Mouse (Mus musculus) forebrain, embryonic 14.5 days (tissue): Measurements from ENCODE around the gene Hs6st2. TPM values are rescaled to one million over a fixed set of nuclear protein-coding genes. Genes with fewer than 3 reads are reported as not detected.

Experiments
- ATAC-seq: fragments of 200-750 bp; cut with Nextera tagmentation; 2 replicates; pipeline ENCODE4 v1.8.0; 2017; ENCODE audit warnings: mild to moderate bottlenecking, moderate library complexity
- DNase-seq: peaks from one replicate; pipeline ENCODE4 v3.0.0-alpha.2; 2015; ENCODE audit warnings: low spot score
- H3K27ac ChIP-seq: fragments of 300-500 bp; sonication (generic); 2 replicates; pipeline ENCODE4 v1.5.1; 2014; ENCODE audit warnings: low read depth, mild to moderate bottlenecking, control low read depth, low read length, moderate library complexity
- H3K27me3 ChIP-seq: fragments of 300-500 bp; sonication (generic); replicated peaks from 2 replicates; pipeline ENCODE4 v1.6.1; 2014; ENCODE audit warnings: low read length, control low read depth, mixed read lengths; ENCODE audit not compliant: control insufficient read depth, insufficient read depth
- H3K36me3 ChIP-seq: fragments of 300-500 bp; sonication (generic); 2 replicates; pipeline ENCODE4 v1.6.1; 2014; ENCODE audit warnings: low read length, control low read depth; ENCODE audit not compliant: control insufficient read depth, insufficient read depth
- H3K4me1 ChIP-seq: fragments of 300-500 bp; sonication (generic); 2 replicates; pipeline ENCODE4 v1.6.1; 2014; ENCODE audit warnings: antibody characterized with exemption, low read length, control low read depth; ENCODE audit not compliant: control insufficient read depth, insufficient read depth
- H3K4me2 ChIP-seq: fragments of 300-500 bp; sonication (generic); 2 replicates; pipeline ENCODE4 v1.6.1; 2014; ENCODE audit warnings: mild to moderate bottlenecking, control low read depth, low read length
- H3K4me3 ChIP-seq: fragments of 300-500 bp; sonication (generic); 2 replicates; pipeline ENCODE4 v1.5.1; 2014; ENCODE audit warnings: low read depth, low read length, control low read depth
- H3K9ac ChIP-seq: fragments of 300-500 bp; sonication (generic); 2 replicates; pipeline ENCODE4 v1.6.1; 2014; ENCODE audit warnings: mild to moderate bottlenecking, low read length, control low read depth, moderate library complexity
- H3K9me3 ChIP-seq: fragments of 300-500 bp; sonication (generic); replicated peaks from 2 replicates; pipeline ENCODE4 v1.6.1; 2016; ENCODE audit warnings: low read length, control low read depth, mixed read lengths; ENCODE audit not compliant: control insufficient read depth
- WGBS: fragments of 180-500 bp; shearing (Covaris S2); extraction: QIAGEN DNeasy Blood & Tissue Kit; methylation state at CpG from one replicate; pipeline ENCODE4 v1.1.7; 2014; 5-methylcytosine and 5-hydroxymethylcytosine counted together
- polyA plus RNA-seq: library from polyadenylated mRNA; unstranded; fragments of >200 nt; fragmentation: Nextera tagmentation; extraction: Ambion mirVana; gene quantifications from 2 replicates; pipeline ENCODE4 v1.2.1, GENCODE M21; 2014

Gene Hs6st2
- polyA plus RNA-seq = 36.2 and 47.1 TPM in 2 replicates

DNA sequence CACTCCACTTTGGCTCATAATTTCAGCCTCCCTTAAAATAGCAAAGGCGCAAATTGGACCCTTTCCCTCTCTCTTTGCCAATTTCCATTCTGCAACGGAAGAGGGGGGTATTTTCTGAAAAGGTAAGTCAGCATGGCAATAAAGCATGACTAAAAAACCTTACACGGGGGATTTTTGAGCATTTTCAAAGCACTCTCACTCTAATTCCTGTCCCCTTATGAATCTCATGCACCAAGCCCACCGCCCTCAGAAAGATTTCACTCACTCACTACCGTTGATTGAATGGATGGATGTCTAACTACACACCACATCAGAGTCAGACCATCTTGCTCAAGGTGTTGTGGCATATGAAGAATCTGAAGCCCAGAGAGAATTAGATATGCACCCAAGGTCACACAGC, at the start of gene Hs6st2:
Hs6st2 (minus strand) TSS at position 101 of the 400 bp plus-strand sequence.
- Histone ChIP-seq H3K36me3 (no peaks in the 10 kb centered on the region), H3K4me1 (no peaks in the 10 kb centered on the region), H3K9me3 (no peaks in the 10 kb centered on the region), H3K27ac (peak within 1 kb of the TSS; percentile 54), H3K9ac (peak within 1 kb of the TSS; percentile 68), H3K4me2 (peak within 1 kb of the TSS; percentile 73), H3K4me3 (peak within 1 kb of the TSS; percentile 40), H3K27me3 (no peaks in the 10 kb centered on the region)
- WGBS = 31% methylated on average over 5 of the region's 5 CpGs
- no peak for DNase-seq
- no peak for ATAC-seq

GRCm38 (mm10) chrX:51714086-51714745, 32.6 kb upstream of the Hs6st2 start:
- Histone ChIP-seq H3K9ac (no peak overlapping the region), H3K9me3 (no peaks in the 10 kb centered on the region), H3K4me2 (no peak overlapping the region), H3K4me1 (no peaks in the 10 kb centered on the region), H3K4me3 (no peak overlapping the region), H3K27ac (no peak overlapping the region), H3K27me3 (no peaks in the 10 kb centered on the region), H3K36me3 (no peaks in the 10 kb centered on the region)
- DNase-seq = no peak
- no peak for ATAC-seq
- 76% methylated on average over 8 of the region's 8 CpGs for WGBS

DNA sequence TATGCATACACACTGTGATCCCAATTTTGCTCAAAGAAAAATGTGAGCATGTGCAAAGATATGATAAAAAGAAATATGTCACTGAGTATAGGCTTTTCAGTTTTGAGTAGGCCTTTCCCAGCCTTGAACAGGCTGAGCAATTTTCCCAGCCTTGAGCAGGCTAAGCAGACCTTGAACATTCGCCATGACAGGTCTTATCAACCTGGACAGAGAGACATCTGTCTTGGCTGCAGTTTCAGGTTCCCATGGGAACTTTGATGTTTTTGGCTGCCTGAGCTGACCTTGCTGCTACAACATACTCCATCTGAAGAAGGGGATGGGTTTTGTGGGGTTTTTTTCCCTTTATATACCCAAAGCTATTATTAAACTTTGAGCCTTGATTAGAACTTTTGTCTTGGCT, 31.3 kb upstream of the Hs6st2 start:
- H3K4me3 ChIP-seq = no peak overlapping the region
- no peak overlapping the region for H3K9ac ChIP-seq
- H3K4me1 ChIP-seq = no peaks in the 10 kb centered on the region
- H3K27ac ChIP-seq = no peak overlapping the region
- H3K27me3 ChIP-seq = no peaks in the 10 kb centered on the region
- WGBS = 86% methylated on average over 1 of the region's 1 CpGs
- H3K4me2 ChIP-seq = no peak overlapping the region
- H3K36me3 ChIP-seq = no peaks in the 10 kb centered on the region
- H3K9me3 ChIP-seq = no peaks in the 10 kb centered on the region
- no peak for ATAC-seq
- no peak for DNase-seq

GRCm38 (mm10) chrX:51702823-51703222, 21.2 kb upstream of the Hs6st2 start:
- H3K4me3 ChIP-seq = no peak overlapping the region
- H3K36me3 ChIP-seq = no peaks in the 10 kb centered on the region
- no peak overlapping the region for H3K27ac ChIP-seq
- no peak for ATAC-seq
- no peaks in the 10 kb centered on the region for H3K27me3 ChIP-seq
- no peak overlapping the region for H3K9ac ChIP-seq
- 58% methylated on average over 4 of the region's 4 CpGs for WGBS
- no peaks in the 10 kb centered on the region for H3K4me1 ChIP-seq
- no peak overlapping the region for H3K4me2 ChIP-seq
- H3K9me3 ChIP-seq = no peaks in the 10 kb centered on the region
- no peak for DNase-seq

- Histone ChIP-seq H3K27ac (no peak overlapping the region), H3K4me3 (no peak overlapping the region), H3K4me1 (no peaks in the 10 kb centered on the region), H3K9ac (no peak overlapping the region), H3K4me2 (no peak overlapping the region), H3K36me3 (no peaks in the 10 kb centered on the region), H3K27me3 (no peaks in the 10 kb centered on the region), H3K9me3 (no peaks in the 10 kb centered on the region)
- WGBS = 63% methylated on average over 4 of the region's 4 CpGs
- DNase-seq (no peak), ATAC-seq (no peak)
These were observed 17.4 kb upstream of the Hs6st2 start for GRCm38 (mm10) chrX:51699079-51699478.

DNA sequence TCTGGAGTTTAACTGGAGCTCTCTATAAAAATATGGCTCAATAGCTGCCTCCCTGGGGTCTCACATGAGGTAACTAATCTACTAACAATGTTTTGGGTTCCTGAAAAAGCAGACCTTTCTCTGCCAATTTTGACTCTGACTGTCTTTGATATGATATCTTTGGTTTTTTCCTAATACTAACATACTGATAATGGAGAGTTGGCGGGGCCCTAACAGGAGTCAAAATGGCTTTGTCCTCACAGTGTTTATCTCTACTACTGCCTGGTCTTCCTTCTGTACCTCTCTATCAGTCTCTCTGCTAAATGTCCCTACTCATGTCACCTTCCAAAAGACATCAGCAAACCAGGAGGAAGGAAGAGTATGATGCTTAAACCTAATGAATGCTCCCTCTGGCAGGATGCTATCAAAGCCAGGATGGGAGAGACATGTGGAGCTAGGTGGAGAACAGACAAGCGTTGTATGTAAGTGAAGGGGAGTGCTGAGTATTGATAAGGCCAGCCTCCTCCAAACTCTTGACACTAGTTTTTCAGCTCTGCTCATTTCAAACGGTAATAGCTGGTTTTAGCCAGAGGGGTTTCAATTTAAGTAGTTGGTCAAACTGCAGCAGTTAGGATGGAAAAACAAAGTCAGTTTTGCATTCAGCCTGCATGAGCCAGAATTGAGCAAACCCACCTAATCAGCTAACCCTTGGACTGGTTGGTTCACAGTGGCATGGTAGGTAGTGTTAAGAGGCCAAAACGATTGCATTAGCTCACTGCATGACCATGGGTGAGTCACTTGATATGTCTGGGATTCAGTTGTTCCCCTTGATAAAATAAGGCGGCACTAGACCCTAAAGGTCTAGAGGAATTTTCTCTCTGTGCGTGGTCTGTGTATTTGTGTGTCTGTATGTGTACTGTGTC, 4.6 kb upstream of the Hs6st2 start:
- Histone ChIP-seq H3K4me2 (no peak overlapping the region), H3K4me1 (no peaks in the 10 kb centered on the region), H3K27me3 (no peaks in the 10 kb centered on the region), H3K9me3 (no peaks in the 10 kb centered on the region), H3K27ac (no peak overlapping the region), H3K36me3 (no peaks in the 10 kb centered on the region), H3K9ac (no peak overlapping the region), H3K4me3 (no peak overlapping the region)
- ATAC-seq = no peak
- WGBS = 87% methylated on average over 6 of the region's 6 CpGs
- DNase-seq = no peak

- DNase-seq = no peak
- Histone ChIP-seq H3K4me1 (no peaks in the 10 kb centered on the region), H3K4me3 (no peak overlapping the region), H3K27me3 (no peaks in the 10 kb centered on the region), H3K4me2 (no peak overlapping the region), H3K9me3 (no peaks in the 10 kb centered on the region), H3K9ac (no peak overlapping the region), H3K27ac (no peak overlapping the region), H3K36me3 (no peaks in the 10 kb centered on the region)
- WGBS = 45% methylated on average over 3 of the region's 3 CpGs
- no peak for ATAC-seq
These were observed 2.8 kb upstream of the Hs6st2 start for GRCm38 (mm10) chrX:51684336-51685056.

GRCm38 (mm10) chrX:51681170-51681667, 437 bp downstream of the Hs6st2 start:
- no peaks in the 10 kb centered on the region for H3K4me1 ChIP-seq
- H3K4me3 ChIP-seq = peak overlapping the region; percentile 40
- WGBS = 36% methylated on average over 37 of the region's 43 CpGs
- DNase-seq (peak; percentile 63), ATAC-seq (peak; percentile 77)
- no peaks in the 10 kb centered on the region for H3K9me3 ChIP-seq
- H3K9ac ChIP-seq = peak overlapping the region; percentile 68
- H3K27me3 ChIP-seq = no peaks in the 10 kb centered on the region
- H3K36me3 ChIP-seq = no peaks in the 10 kb centered on the region
- peak overlapping the region; percentile 73 for H3K4me2 ChIP-seq
- peak overlapping the region; percentile 54; the same call in 1 of the 2 replicates for H3K27ac ChIP-seq
